Mouse (Mus musculus): ENCODE results near the gene C1rl. TPM values are rescaled to one million over a fixed set of nuclear protein-coding genes. Genes with fewer than 3 reads are reported as not detected.

Gene C1rl
- polyA plus RNA-seq, 1 experiment from 2014 or later: 0.42 TPM

DNA sequence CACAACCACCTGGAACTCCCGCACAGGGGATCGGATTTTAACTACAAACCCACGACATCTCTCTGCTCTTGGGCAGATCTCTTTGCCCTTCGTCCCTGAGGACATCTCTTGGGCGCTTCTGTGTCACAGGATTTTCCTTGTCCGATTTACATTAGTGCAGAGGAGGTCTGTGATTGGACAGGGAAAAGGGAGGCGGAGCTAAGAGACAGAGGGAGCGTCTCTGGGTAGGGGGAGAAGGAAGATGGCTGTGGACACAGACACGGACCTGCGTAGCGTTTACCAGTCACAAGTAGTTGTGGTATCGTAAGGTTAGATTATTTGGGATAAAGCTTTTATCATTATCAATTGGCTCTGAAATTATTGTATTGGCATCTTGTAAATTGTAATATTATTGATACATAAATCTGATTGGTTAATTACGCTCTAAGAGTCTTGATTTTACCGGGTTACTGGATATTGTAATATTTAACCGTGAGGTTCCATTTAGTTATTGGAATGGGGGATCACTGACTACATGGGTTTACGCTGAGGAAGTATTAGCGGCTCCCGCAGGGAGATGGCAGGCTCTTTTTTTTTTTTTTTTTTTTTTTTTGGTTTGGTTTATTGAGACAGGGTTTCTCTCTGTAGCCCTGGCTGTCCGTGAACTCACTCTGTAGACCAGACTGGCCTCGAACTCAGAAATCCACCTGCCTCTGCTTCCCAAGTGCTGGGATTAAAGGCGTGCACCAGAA, 7.3 kb upstream of the C1rl start:
- H3K4me3 ChIP-seq: peak overlapping the region; percentile 6; the same call in 1 of the 2 replicates
- 39% methylated on average over 21 of the region's 21 CpGs for WGBS
- no peak for ATAC-seq (replicated peaks; ENCODE audit: insufficient number of reproducible peaks, insufficient read depth, low FRiP score, low read depth)

DNA sequence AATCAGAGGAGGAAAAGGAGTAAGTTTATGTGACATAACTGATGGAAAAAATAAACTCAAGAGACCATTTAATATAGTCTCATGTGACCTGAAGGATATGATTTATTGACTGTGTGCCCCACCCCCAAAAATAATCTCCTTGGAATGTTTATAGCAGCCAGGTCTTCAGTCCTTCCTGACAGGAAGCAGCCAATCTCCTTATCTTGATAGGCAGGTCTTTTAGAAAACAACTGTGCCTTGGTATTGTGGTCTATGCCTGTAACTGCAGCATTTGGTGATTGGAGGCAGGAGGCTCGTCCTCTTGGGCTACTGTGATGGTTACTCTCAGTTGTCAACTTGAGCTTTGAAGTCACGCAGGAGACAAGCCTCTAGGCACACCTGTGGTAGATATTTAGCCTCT, 5.4 kb upstream of the C1rl start:
- H3K9ac ChIP-seq: no peak overlapping the region
- H3K4me2 ChIP-seq: no peak overlapping the region
- no peak for ATAC-seq (replicated peaks; ENCODE audit: insufficient number of reproducible peaks, insufficient read depth, low FRiP score, low read depth)
- H3K27ac ChIP-seq: no peak overlapping the region
- no peaks in the 10 kb centered on the region for H3K27me3 ChIP-seq
- H3K4me3 ChIP-seq: no peak overlapping the region
- WGBS: 37% methylated on average over 2 of the region's 2 CpGs
- no peaks in the 10 kb centered on the region for H3K9me3 ChIP-seq (replicated peaks)
- no peaks in the 10 kb centered on the region for H3K36me3 ChIP-seq
- no peaks in the 10 kb centered on the region for H3K4me1 ChIP-seq (replicated peaks)

More for the DNA sequence above, 7.3 kb upstream of the C1rl start:
- Histone ChIP-seq H3K9me3 (replicated peaks) (no peaks in the 10 kb centered on the region), H3K4me2 (peak overlapping the region; percentile 48; the same call in 1 of the 2 replicates), H3K27ac (no peak overlapping the region), H3K9ac (no peak overlapping the region), H3K4me1 (replicated peaks) (no peaks in the 10 kb centered on the region), H3K27me3 (no peaks in the 10 kb centered on the region), H3K36me3 (no peaks in the 10 kb centered on the region)

DNA sequence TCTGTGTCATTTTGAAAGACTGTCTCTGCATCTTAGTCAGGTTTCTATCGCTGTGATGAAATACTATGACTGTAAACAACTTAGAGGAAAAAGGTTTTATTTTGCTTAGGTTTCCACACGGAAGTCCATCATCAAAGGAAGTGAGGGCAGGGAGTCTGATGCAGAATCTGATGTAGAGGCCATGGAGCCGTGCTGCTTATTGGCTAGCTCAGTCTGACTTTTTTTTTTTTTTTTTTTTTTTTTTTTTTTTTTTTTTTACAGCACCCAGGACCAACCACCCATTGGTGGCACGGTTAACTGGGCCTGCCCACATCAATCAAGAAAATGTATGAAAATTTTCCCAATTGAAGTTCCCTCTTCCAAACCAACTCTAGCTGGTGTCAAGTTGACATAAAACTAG, 4.0 kb upstream of the C1rl start:
- Histone ChIP-seq H3K27ac (no peak overlapping the region), H3K27me3 (no peaks in the 10 kb centered on the region), H3K4me1 (replicated peaks) (peaks cover 3% of the 10 kb centered on the region; the same call in 1 of the 2 replicates), H3K36me3 (no peaks in the 10 kb centered on the region), H3K9me3 (replicated peaks) (no peaks in the 10 kb centered on the region), H3K4me3 (no peak overlapping the region), H3K9ac (no peak overlapping the region), H3K4me2 (no peak overlapping the region)
- no peak for ATAC-seq (replicated peaks; ENCODE audit: insufficient number of reproducible peaks, insufficient read depth, low FRiP score, low read depth)
- WGBS: 79% methylated on average over 4 of the region's 4 CpGs

DNA sequence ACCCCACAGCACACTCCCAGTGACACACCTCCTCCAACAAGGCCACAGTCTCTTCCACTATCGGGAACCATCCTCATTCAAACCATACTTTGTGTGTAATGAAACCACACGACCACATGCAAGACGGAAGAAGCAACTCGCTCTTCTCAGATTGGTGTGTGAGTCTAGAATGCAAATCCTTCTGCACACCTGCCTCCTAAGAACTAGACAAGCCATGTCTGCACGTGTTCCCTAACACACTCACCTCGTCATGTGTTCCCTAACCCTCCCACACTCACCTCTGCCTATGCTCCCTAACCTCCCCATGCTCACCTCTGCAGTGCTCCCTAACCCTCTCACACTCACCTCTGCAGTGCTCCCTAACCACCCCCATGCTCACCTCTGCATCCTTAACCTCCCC, 1.5 kb upstream of the C1rl start:
- Histone ChIP-seq H3K36me3 (no peaks in the 10 kb centered on the region), H3K4me2 (no peak overlapping the region), H3K9me3 (replicated peaks) (no peaks in the 10 kb centered on the region), H3K4me3 (no peak overlapping the region), H3K4me1 (replicated peaks) (peaks cover 3% of the 10 kb centered on the region; the same call in 1 of the 2 replicates), H3K9ac (no peak overlapping the region), H3K27ac (no peak overlapping the region), H3K27me3 (no peaks in the 10 kb centered on the region)
- ATAC-seq (replicated peaks; ENCODE audit: insufficient number of reproducible peaks, insufficient read depth, low FRiP score, low read depth): no peak
- WGBS: 66% methylated on average over 6 of the region's 6 CpGs

DNA sequence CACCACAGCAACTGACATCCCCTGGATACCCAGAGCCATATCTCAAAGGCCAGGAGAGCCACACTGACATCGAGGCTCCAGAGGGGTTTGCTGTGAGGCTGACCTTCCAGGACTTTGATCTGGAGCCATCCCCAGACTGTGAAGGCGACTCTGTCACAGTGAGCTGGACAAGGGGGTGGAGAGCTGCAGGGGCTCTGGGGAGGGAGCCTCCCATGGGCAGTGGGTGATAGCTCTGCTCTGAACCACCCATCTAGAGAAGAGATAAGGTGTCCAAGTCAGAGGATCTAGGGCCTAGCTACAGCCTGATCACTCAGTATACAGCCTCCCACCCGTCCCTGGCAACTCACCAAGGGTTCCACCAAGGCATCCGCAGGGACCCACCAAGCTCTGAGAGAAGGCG, 973 bp downstream of the C1rl start:
- Histone ChIP-seq H3K27me3 (no peaks in the 10 kb centered on the region), H3K4me1 (replicated peaks) (peaks cover 3% of the 10 kb centered on the region; the same call in 1 of the 2 replicates), H3K4me3 (no peak overlapping the region), H3K9ac (no peak overlapping the region), H3K4me2 (no peak overlapping the region), H3K36me3 (no peaks in the 10 kb centered on the region), H3K27ac (no peak overlapping the region), H3K9me3 (replicated peaks) (no peaks in the 10 kb centered on the region)
- WGBS: 60% methylated on average over 5 of the region's 5 CpGs
- ATAC-seq (replicated peaks; ENCODE audit: insufficient number of reproducible peaks, insufficient read depth, low FRiP score, low read depth): no peak

DNA sequence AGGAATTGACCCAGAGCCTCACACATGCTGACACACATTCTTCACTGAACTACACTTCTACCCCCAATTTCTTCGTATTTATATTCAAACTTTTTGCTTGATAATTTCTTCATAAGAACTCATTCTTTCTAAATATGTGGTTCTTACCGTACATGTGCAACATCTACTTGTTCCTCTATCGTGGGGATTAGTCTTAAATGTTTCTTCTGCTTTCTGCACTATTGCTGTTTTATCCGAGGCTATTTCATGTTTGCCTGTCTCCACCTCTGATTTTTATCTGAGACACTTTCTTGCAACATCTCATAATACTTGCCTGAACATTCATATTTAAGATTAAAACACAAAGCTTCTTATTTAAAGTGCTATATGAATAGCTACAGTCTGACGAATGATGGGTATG, 3.1 kb downstream of the C1rl start:
- no peaks in the 10 kb centered on the region for H3K36me3 ChIP-seq
- no peak overlapping the region for H3K4me2 ChIP-seq
- H3K4me1 ChIP-seq (replicated peaks): peaks cover 3% of the 10 kb centered on the region; the same call in 1 of the 2 replicates
- no peaks in the 10 kb centered on the region for H3K9me3 ChIP-seq (replicated peaks)
- no peak overlapping the region for H3K27ac ChIP-seq
- no peak overlapping the region for H3K9ac ChIP-seq
- no peak overlapping the region for H3K4me3 ChIP-seq
- no peak for ATAC-seq (replicated peaks; ENCODE audit: insufficient number of reproducible peaks, insufficient read depth, low FRiP score, low read depth)
- WGBS: 81% methylated on average over 5 of the region's 5 CpGs
- no peaks in the 10 kb centered on the region for H3K27me3 ChIP-seq

DNA sequence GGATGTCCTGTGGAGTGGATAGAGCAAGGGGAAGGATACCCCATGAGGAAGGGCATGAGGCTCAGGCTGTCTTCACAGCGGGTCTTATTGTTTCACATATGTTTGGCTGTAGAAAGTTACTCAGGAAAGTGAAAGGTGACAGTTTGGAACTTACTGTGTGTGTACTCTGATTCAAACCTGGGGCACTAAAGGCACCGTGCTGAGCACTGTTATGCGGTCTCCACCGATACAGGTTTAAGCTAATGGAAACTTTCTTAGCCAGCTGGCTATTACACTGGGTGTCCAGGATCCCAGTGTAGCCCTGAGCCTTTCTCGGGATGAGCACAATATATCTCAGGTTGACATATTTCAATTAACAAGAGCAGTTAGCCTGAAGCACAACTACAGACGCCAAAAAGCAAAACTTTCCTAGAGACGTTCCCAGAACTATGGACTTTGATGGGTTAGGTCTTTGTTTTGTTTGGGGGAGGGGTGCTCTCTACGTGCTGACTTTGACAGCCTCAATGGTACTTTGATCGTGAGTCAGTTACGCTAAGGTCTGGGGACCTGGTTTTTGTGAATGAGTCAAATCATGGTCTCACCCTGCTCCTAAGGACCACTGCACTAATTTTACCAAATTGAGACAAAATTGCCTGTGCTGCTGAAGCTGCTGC, 7.1 kb downstream of the C1rl start:
- no peak overlapping the region for H3K9ac ChIP-seq
- 44% methylated on average over 10 of the region's 10 CpGs for WGBS
- ATAC-seq (replicated peaks; ENCODE audit: insufficient number of reproducible peaks, insufficient read depth, low FRiP score, low read depth): no peak
- H3K27me3 ChIP-seq: no peaks in the 10 kb centered on the region
- no peak overlapping the region for H3K4me3 ChIP-seq
- H3K36me3 ChIP-seq: no peaks in the 10 kb centered on the region
- no peak overlapping the region for H3K4me2 ChIP-seq
- no peaks in the 10 kb centered on the region for H3K9me3 ChIP-seq (replicated peaks)
- no peaks in the 10 kb centered on the region for H3K4me1 ChIP-seq (replicated peaks)
- no peak overlapping the region for H3K27ac ChIP-seq

DNA sequence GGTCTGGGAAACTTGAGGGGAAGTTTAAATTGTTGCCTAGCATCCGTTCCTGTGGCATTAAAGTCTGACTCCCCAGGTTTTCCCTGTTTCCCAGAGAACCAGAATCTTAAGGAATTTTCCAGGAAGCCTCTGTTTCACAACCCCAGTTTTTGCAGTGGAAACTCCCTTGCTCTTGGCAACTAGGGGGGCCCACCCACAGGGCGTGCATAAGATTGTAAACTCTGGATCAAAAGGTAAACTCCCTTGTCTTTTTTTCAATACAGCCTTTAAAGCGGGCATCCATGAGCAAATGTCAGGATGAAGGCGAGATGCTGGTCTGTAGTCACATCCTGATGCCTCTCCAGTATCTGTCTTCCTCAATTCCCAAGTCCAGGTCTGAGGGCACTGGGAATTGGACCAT, 8.6 kb downstream of the C1rl start:
- H3K9me3 ChIP-seq (replicated peaks): no peaks in the 10 kb centered on the region
- no peak for ATAC-seq (replicated peaks; ENCODE audit: insufficient number of reproducible peaks, insufficient read depth, low FRiP score, low read depth)
- 74% methylated on average over 4 of the region's 4 CpGs for WGBS
- H3K4me1 ChIP-seq (replicated peaks): no peaks in the 10 kb centered on the region
- H3K4me2 ChIP-seq: no peak overlapping the region
- no peak overlapping the region for H3K27ac ChIP-seq
- no peaks in the 10 kb centered on the region for H3K27me3 ChIP-seq
- no peak overlapping the region for H3K9ac ChIP-seq
- no peaks in the 10 kb centered on the region for H3K36me3 ChIP-seq
- no peak overlapping the region for H3K4me3 ChIP-seq

DNA sequence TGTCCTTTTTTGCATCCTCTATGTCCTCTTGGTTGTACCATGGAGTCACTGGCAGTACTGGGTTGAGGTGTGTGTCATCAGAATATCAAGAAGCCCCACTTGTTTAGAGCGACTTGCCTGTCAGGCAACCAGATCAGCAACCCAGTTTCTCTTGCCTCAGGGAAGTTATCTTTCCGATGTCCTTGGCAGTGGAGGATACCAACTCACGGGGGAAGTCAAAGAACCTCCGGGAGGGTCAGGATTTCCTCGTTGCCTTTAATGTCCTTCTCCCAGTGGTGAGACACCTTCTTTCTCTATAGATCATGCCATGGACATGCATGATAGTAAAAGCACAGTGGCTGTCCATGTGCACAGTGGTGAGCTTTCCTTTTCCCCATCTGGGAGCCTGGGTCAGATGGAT, 9.1 kb downstream of the C1rl start:
- no peaks in the 10 kb centered on the region for H3K36me3 ChIP-seq
- no peak overlapping the region for H3K27ac ChIP-seq
- H3K4me2 ChIP-seq: no peak overlapping the region
- H3K4me3 ChIP-seq: no peak overlapping the region
- no peaks in the 10 kb centered on the region for H3K9me3 ChIP-seq (replicated peaks)
- H3K9ac ChIP-seq: no peak overlapping the region
- H3K4me1 ChIP-seq (replicated peaks): no peaks in the 10 kb centered on the region
- 78% methylated on average over 5 of the region's 5 CpGs for WGBS
- H3K27me3 ChIP-seq: no peaks in the 10 kb centered on the region
- no peak for ATAC-seq (replicated peaks; ENCODE audit: insufficient number of reproducible peaks, insufficient read depth, low FRiP score, low read depth)

DNA sequence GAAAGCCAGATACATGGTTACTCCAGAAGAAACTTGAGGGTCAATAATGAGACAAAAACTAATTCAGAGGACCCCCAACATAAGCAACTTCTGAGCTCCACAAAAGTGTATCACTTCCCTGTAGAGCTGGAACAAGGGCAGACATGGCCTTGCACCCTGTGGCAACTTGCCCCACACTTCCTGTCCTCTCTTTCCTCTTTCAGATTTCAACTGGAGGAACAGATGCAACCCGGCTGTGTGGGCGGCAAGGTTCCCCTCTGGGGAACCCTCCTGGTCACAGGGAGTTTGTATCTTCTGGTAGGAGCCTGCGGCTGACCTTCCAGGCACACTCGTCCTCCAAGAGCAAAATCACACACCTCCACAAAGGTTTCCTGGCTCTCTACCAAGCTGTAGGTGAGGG, 12.1 kb downstream of the C1rl start:
- WGBS: 60% methylated on average over 4 of the region's 4 CpGs
- Histone ChIP-seq H3K27me3 (no peaks in the 10 kb centered on the region), H3K9me3 (replicated peaks) (no peaks in the 10 kb centered on the region), H3K4me1 (replicated peaks) (no peaks in the 10 kb centered on the region), H3K4me3 (no peak overlapping the region), H3K9ac (no peak overlapping the region), H3K36me3 (no peaks in the 10 kb centered on the region), H3K27ac (no peak overlapping the region), H3K4me2 (no peak overlapping the region)
- ATAC-seq (replicated peaks; ENCODE audit: insufficient number of reproducible peaks, insufficient read depth, low FRiP score, low read depth): no peak

DNA sequence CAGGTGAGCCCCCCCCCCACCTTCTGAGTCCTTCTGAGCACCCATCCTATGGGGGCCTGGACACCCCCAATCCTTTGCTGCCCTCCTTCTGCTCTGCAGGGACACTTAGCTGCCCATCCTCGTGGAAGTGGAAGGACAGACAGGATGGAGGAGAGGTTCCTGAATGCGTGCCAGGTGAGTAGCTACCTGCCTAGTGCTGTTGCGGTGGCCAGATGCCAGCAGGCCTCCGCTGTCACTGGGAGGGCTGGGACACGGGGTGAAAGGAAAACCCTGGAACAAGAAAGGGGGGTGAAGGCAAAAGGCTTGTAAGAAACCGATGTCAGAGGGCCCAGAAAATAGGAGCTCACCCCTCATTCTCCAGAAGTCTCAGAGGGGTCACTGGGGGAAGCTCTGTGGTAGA, 14.1 kb downstream of the C1rl start:
- no peaks in the 10 kb centered on the region for H3K4me1 ChIP-seq (replicated peaks)
- 77% methylated on average over 6 of the region's 6 CpGs for WGBS
- no peak for ATAC-seq (replicated peaks; ENCODE audit: insufficient number of reproducible peaks, insufficient read depth, low FRiP score, low read depth)

DNA sequence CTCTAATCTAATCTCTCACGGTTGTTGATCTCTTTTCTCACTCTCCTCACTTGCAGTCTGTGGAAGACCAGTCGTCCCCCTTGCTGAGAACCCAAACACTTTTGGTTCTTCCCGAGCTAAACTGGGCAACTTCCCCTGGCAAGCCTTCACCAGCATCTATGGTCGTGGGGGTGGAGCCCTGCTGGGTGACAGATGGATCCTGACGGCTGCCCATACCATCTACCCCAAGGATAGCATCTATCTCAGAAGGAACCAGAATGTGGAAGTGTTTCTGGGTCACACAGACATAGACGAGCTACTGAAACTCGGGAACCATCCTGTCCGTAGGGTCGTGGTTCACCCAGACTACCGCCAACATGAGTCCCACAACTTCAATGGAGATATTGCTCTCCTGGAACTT, 15.4 kb downstream of the C1rl start:
- no peak overlapping the region for H3K4me2 ChIP-seq
- 56% methylated on average over 10 of the region's 10 CpGs for WGBS

More for the DNA sequence above, 14.1 kb downstream of the C1rl start:
- no peak overlapping the region for H3K4me2 ChIP-seq
- H3K4me3 ChIP-seq: no peak overlapping the region
- H3K9me3 ChIP-seq (replicated peaks): no peaks in the 10 kb centered on the region
- no peaks in the 10 kb centered on the region for H3K36me3 ChIP-seq
- no peaks in the 10 kb centered on the region for H3K27me3 ChIP-seq
- H3K9ac ChIP-seq: no peak overlapping the region
- no peak overlapping the region for H3K27ac ChIP-seq

More for the DNA sequence above, 15.4 kb downstream of the C1rl start:
- Histone ChIP-seq H3K9ac (no peak overlapping the region), H3K4me3 (no peak overlapping the region), H3K27me3 (no peaks in the 10 kb centered on the region), H3K36me3 (no peaks in the 10 kb centered on the region), H3K4me1 (replicated peaks) (no peaks in the 10 kb centered on the region), H3K9me3 (replicated peaks) (no peaks in the 10 kb centered on the region), H3K27ac (no peak overlapping the region)
- ATAC-seq (replicated peaks; ENCODE audit: insufficient number of reproducible peaks, insufficient read depth, low FRiP score, low read depth): no peak
